Mouse (Mus musculus) MEL (cell line): ENCODE data around the gene Ispd. TPM values are rescaled to one million over a fixed set of nuclear protein-coding genes. Genes with fewer than 3 reads are reported as not detected.

Experiments
- DNase-seq: peaks from one replicate; pipeline ENCODE4 v3.0.0; 2011; ENCODE audit warnings: low read depth, low spot score
- H3K27ac ChIP-seq: 2 replicates; pipeline ENCODE4 v1.5.1; 2012; ENCODE audit warnings: low read depth, mild to moderate bottlenecking, control low read depth, low read length, moderate library complexity; ENCODE audit not compliant: control insufficient read depth
- H3K27me3 ChIP-seq, 2 experiments: fragments of 150-350 bp in 1 of 2; sonication (generic) in 1 of 2; 2 replicates each; pipeline ENCODE4 v1.6.1; 2012; ENCODE audit warnings: low read length in 2 of 2, mild to moderate bottlenecking in 2 of 2, improper control_type of control experiment in 1 of 2, moderate library complexity in 1 of 2; ENCODE audit not compliant: insufficient read depth in 2 of 2, control insufficient read depth in 1 of 2
- H3K36me3 ChIP-seq, 2 experiments: 2 replicates each; pipeline ENCODE4 v1.6.1; 2012 to 2014; ENCODE audit warnings: low read length in 2 of 2, improper control_type of control experiment in 1 of 2, inconsistent platforms in 1 of 2, mild to moderate bottlenecking in 1 of 2; ENCODE audit not compliant: insufficient read depth in 2 of 2, control insufficient read depth in 1 of 2
- H3K4me1 ChIP-seq, 2 experiments: fragments of 150-350 bp in 1 of 2; sonication (generic) in 1 of 2; 2 replicates each; pipeline ENCODE4 v1.6.1; 2012; ENCODE audit warnings: low read length in 2 of 2, improper control_type of control experiment in 1 of 2, mild to moderate bottlenecking in 1 of 2; ENCODE audit not compliant: insufficient read depth in 2 of 2, control insufficient read depth in 1 of 2
- H3K4me3 ChIP-seq, 2 experiments: fragments of 150-350 bp in 1 of 2; sonication (generic) in 1 of 2; 2 replicates each; pipeline ENCODE4 v1.5.1; 2012; ENCODE audit warnings: low read depth in 2 of 2, low read length in 2 of 2, mild to moderate bottlenecking in 2 of 2, moderate library complexity in 2 of 2, control low read depth in 1 of 2, improper control_type of control experiment in 1 of 2; ENCODE audit not compliant: control insufficient read depth in 1 of 2, insufficient read depth in 1 of 2
- H3K79me2 ChIP-seq: 2 replicates; pipeline ENCODE4 v1.6.1; 2012; ENCODE audit warnings: mild to moderate bottlenecking, low read length, moderate library complexity; ENCODE audit not compliant: control insufficient read depth, poor library complexity, insufficient read depth
- H3K9ac ChIP-seq: 2 replicates; pipeline ENCODE4 v1.6.1; 2012; ENCODE audit warnings: low read depth, mild to moderate bottlenecking, control low read depth, low read length, moderate library complexity; ENCODE audit not compliant: control insufficient read depth, poor library complexity, severe bottlenecking
- H3K9me3 ChIP-seq: fragments of 150-350 bp; sonication (generic); replicated peaks from 2 replicates; pipeline ENCODE4 v1.6.1; 2012; ENCODE audit warnings: mild to moderate bottlenecking, low read length, improper control_type of control experiment, moderate library complexity; ENCODE audit not compliant: insufficient read depth
- CHD1 ChIP-seq: IDR thresholded peaks from 2 replicates; pipeline ENCODE4 v1.6.1; 2012; ENCODE audit warnings: low read depth, mild to moderate bottlenecking, inconsistent platforms, low read length, improper control_type of control experiment
- E2F4 ChIP-seq: IDR thresholded peaks from 2 replicates; pipeline ENCODE4 v1.6.1; 2011; ENCODE audit warnings: low read depth, low read length, improper control_type of control experiment, borderline replicate concordance
- ELF1 ChIP-seq: IDR thresholded peaks from 2 replicates; pipeline ENCODE4 v1.6.1; 2014; ENCODE audit warnings: low read depth, mild to moderate bottlenecking, inconsistent platforms, low read length, improper control_type of control experiment, moderate library complexity
- ETS1 ChIP-seq: IDR thresholded peaks from 2 replicates; pipeline ENCODE4 v1.6.1; 2012; ENCODE audit warnings: low read depth, mild to moderate bottlenecking, inconsistent platforms, low read length, improper control_type of control experiment, moderate library complexity
- HCFC1 ChIP-seq: IDR thresholded peaks from 2 replicates; pipeline ENCODE4 v1.6.1; 2012; ENCODE audit warnings: low read depth, mild to moderate bottlenecking, inconsistent platforms, low read length, improper control_type of control experiment, moderate library complexity
- JUND ChIP-seq: IDR thresholded peaks from 2 replicates; pipeline ENCODE4 v1.6.1; 2011; ENCODE audit warnings: low read depth, mild to moderate bottlenecking, improper control_type of control experiment, low read length
- MXI1 ChIP-seq: IDR thresholded peaks from 2 replicates; pipeline ENCODE4 v1.6.1; 2011; ENCODE audit warnings: mild to moderate bottlenecking, low read depth, low read length, improper control_type of control experiment
- MYC ChIP-seq: IDR thresholded peaks from 2 replicates; pipeline ENCODE4 v1.6.1; 2011; ENCODE audit warnings: low read depth, mild to moderate bottlenecking, low read length, improper control_type of control experiment, moderate library complexity
- RAD21 ChIP-seq: IDR thresholded peaks from 2 replicates; pipeline ENCODE4 v1.6.1; 2011; ENCODE audit warnings: mild to moderate bottlenecking, low read depth, low read length, improper control_type of control experiment
- RCOR1 ChIP-seq: IDR thresholded peaks from 2 replicates; pipeline ENCODE4 v1.6.1; 2012; ENCODE audit warnings: low read depth, mild to moderate bottlenecking, inconsistent platforms, low read length, improper control_type of control experiment
- SIN3A ChIP-seq: IDR thresholded peaks from 2 replicates; pipeline ENCODE4 v1.6.1; 2012; ENCODE audit warnings: low read length, improper control_type of control experiment, inconsistent platforms
- SMC3 ChIP-seq: IDR thresholded peaks from 2 replicates; pipeline ENCODE4 v1.6.1; 2011; ENCODE audit warnings: low read depth, low read length, improper control_type of control experiment
- TAL1 ChIP-seq: IDR thresholded peaks from 2 replicates; pipeline ENCODE4 v1.6.1; 2012; ENCODE audit warnings: mild to moderate bottlenecking, inconsistent platforms, low read length, moderate library complexity, mixed read lengths
- TBP ChIP-seq: IDR thresholded peaks from 2 replicates; pipeline ENCODE4 v1.8.0; 2011; ENCODE audit warnings: low read depth, low read length, improper control_type of control experiment
- TCF12 ChIP-seq: IDR thresholded peaks from 2 replicates; pipeline ENCODE4 v1.6.1; 2014; ENCODE audit warnings: low read depth, mild to moderate bottlenecking, inconsistent platforms, low read length, improper control_type of control experiment, moderate library complexity
- UBTF ChIP-seq: IDR thresholded peaks from 2 replicates; pipeline ENCODE4 v1.6.1; 2012; ENCODE audit warnings: low read depth, mild to moderate bottlenecking, inconsistent platforms, low read length, improper control_type of control experiment, moderate library complexity, borderline replicate concordance; ENCODE audit not compliant: insufficient read depth
- USF1 ChIP-seq: IDR thresholded peaks from 2 replicates; pipeline ENCODE4 v1.6.1; 2014; ENCODE audit warnings: low read depth, mild to moderate bottlenecking, inconsistent platforms, low read length, improper control_type of control experiment, moderate library complexity
- USF2 ChIP-seq, 2 experiments: IDR thresholded peaks; 2 replicates each; pipeline ENCODE4 v1.6.1; 2011 to 2012; ENCODE audit warnings: improper control_type of control experiment in 2 of 2, low read length in 2 of 2, borderline replicate concordance in 1 of 2, inconsistent platforms in 1 of 2, low read depth in 1 of 2, mild to moderate bottlenecking in 1 of 2; ENCODE audit not compliant: insufficient read depth in 1 of 2
- ZC3H11A ChIP-seq: IDR thresholded peaks from 2 replicates; pipeline ENCODE4 v1.6.1; 2012; ENCODE audit warnings: low read depth, mild to moderate bottlenecking, inconsistent platforms, low read length, improper control_type of control experiment
- ZKSCAN1 ChIP-seq: IDR thresholded peaks from 2 replicates; pipeline ENCODE4 v1.6.1; 2012; ENCODE audit warnings: low read depth, mild to moderate bottlenecking, inconsistent platforms, low read length, improper control_type of control experiment, moderate library complexity
- polyA plus RNA-seq, 2 experiments: library from polyadenylated mRNA; stranded (reverse) in 1 of 2; unstranded in 1 of 2; fragments of >175 nt in 1 of 2; fragments of >200 nt in 1 of 2; gene quantifications; 2 replicates each; pipeline versions ENCODE4 v1.2.1 to v1.2.4; 2012; ENCODE audit warnings: low replicate concordance in 2 of 2, low read depth in 1 of 2; ENCODE audit not compliant: insufficient read length in 2 of 2, insufficient read depth in 1 of 2, missing spikeins in 1 of 2
- total RNA-seq: library from RNA; depleted of rRNA; stranded (reverse); fragments of 300-350 nt; gene quantifications from 2 replicates; pipeline ENCODE4 v1.2.3, GENCODE M21; 2012

Ispd gene
- total and polyA plus RNA-seq, 3 experiments = 2.4 to 54.1 (median 2.8) TPM

DNA sequence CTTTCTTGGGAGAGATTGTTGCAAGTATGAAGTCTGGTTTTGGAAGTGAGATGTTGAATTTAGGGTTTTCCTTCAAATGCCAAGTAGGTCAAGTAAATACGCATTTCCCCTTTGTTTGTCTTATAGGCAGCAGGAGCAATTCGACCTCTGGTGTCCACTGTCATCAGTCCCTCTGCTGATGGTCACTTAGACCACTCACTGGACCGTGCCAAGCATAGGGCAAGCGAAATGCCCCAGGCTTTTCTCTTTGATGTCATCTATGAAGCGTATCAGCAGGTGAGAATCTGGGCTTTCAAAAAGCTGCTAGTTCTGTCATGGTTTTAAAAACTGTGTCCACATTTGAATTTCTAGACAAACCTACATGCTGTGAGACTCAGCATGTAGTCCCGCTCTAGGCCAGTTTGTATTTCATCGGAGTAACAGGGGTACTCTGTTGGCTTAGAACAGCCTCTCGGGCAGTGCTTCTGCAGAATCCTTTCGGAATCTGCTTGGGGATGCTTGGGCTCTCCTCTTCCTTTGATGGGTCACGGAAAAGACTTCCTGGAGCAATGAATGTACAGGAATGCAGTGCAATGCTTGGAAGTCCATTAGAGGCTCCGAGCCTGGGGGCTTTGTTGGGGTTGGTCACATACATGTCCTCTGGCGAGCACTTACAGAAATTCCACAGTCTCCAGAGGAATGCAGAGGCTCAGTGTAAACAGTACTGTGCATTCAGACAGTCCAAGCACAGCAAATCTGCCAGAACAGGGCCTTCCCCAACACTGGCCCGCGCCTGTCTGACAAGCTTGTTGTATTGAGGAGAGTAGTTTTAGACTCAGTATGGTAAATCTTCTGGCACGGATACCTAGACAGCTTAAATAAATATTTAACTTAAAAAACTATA, 45.2 kb downstream of the Ispd start:
- TF ChIP-seq UBTF (no peak), ETS1 (no peak), RAD21 (no peak), MXI1 (no peak), ZC3H11A (no peak), TBP (no peak), TCF12 (no peak), CHD1 (no peak), HCFC1 (no peak), USF1 (no peak), USF2 (IDR thresholded peaks at IDR 0.05; ENCODE audit: borderline replicate concordance in 1 of 2, insufficient read depth in 1 of 2, low read depth in 1 of 2, low read length in 2 of 2) (no peak), ELF1 (no peak), MYC (no peak), JUND (no peak), SMC3 (no peak), RCOR1 (no peak), ZKSCAN1 (no peak), E2F4 (no peak), TAL1 (no peak), SIN3A (no peak)
- Histone ChIP-seq H3K79me2 (no peaks in the 10 kb centered on the region), H3K36me3 (no peaks in the 10 kb centered on the region), H3K9ac (no peak overlapping the region), H3K27me3 (no peaks in the 10 kb centered on the region), H3K27ac (no peak overlapping the region), H3K4me1 (no peaks in the 10 kb centered on the region), H3K9me3 (no peaks in the 10 kb centered on the region), H3K4me3 (no peak overlapping the region)
- DNase-seq = no peak
